Mouse (Mus musculus): Measurements from ENCODE around the gene Kcnh7. TPM values are rescaled to one million over a fixed set of nuclear protein-coding genes. Genes with fewer than 3 reads are reported as not detected.

Kcnh7 gene
- polyA plus RNA-seq, 1 experiment from 2014 or later, result 0.10 TPM

DNA sequence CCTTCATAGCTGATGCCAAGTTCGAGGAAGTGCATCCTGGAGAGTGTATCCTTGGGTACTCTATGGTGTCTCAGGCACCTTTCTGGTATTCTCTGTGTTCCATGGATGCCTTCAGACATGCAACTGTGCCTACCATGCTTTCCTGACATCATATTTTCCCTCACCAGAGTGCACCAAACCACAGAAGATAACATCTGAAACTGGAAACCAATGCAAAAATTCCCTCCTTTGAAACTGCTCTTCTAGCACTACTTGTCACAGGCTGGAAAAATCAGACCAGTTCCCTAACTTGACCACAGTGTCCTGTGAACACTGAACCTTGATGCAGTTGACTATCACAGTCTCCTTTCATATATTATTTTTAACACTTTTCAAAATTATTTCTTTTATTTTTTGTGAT, 474.5 kb downstream of the Kcnh7 start:
- Histone ChIP-seq H3K9ac (ENCODE audit: low read length) (no peak overlapping the region), H3K9me3 (ENCODE audit: control insufficient read depth, low read length) (no peaks in the 10 kb centered on the region), H3K36me3 (ENCODE audit: control insufficient read depth, insufficient read depth, low read length) (no peaks in the 10 kb centered on the region), H3K27ac (ENCODE audit: low read length) (no peak overlapping the region), H3K4me1 (replicated peaks; ENCODE audit: control insufficient read depth, insufficient read depth, low read length) (no peaks in the 10 kb centered on the region), H3K27me3 (ENCODE audit: control insufficient read depth, insufficient read depth, low read depth, low read length) (no peaks in the 10 kb centered on the region), H3K4me2 (ENCODE audit: low read depth, low read length) (no peak overlapping the region), H3K4me3 (ENCODE audit: low read length) (no peak overlapping the region)
- 68% methylated on average over 1 of the region's 1 CpGs for WGBS
- no peak for ATAC-seq (ENCODE audit: low read depth)

GRCm38 (mm10) chr2:62706313-62706712, 477.8 kb downstream of the Kcnh7 start:
- no peaks in the 10 kb centered on the region for H3K36me3 ChIP-seq (ENCODE audit: control insufficient read depth, insufficient read depth, low read length)
- H3K27ac ChIP-seq (ENCODE audit: low read length), result no peak overlapping the region
- no peaks in the 10 kb centered on the region for H3K4me1 ChIP-seq (replicated peaks; ENCODE audit: control insufficient read depth, insufficient read depth, low read length)
- no peak overlapping the region for H3K4me3 ChIP-seq (ENCODE audit: low read length)
- WGBS, result 83% methylated on average over 3 of the region's 3 CpGs
- no peak overlapping the region for H3K4me2 ChIP-seq (ENCODE audit: low read depth, low read length)
- no peak for ATAC-seq (ENCODE audit: low read depth)
- no peaks in the 10 kb centered on the region for H3K9me3 ChIP-seq (ENCODE audit: control insufficient read depth, low read length)
- H3K9ac ChIP-seq (ENCODE audit: low read length), result no peak overlapping the region
- H3K27me3 ChIP-seq (ENCODE audit: control insufficient read depth, insufficient read depth, low read depth, low read length), result no peaks in the 10 kb centered on the region

DNA sequence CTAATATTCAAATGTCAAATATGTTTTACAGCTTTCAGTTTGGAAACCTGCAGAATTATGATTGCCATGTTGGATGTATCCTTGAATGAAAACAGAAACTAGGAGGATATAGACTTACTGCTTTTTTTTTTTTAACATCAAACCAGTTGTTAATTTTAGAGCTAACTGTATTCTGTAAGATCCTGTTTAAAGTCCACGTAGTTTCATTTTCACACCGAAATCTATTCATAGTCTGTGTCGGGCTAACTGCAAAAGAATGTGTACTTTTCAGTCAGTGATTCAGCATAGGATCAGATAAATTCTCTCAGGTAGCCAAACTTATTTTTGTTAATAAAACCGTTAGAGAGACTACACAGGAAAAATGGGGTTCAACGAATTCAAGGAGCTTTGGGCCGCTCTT, 498.2 kb downstream of the Kcnh7 start:
- Histone ChIP-seq H3K4me3 (ENCODE audit: low read length) (no peak overlapping the region), H3K4me1 (replicated peaks; ENCODE audit: control insufficient read depth, insufficient read depth, low read length) (no peaks in the 10 kb centered on the region)

DNA sequence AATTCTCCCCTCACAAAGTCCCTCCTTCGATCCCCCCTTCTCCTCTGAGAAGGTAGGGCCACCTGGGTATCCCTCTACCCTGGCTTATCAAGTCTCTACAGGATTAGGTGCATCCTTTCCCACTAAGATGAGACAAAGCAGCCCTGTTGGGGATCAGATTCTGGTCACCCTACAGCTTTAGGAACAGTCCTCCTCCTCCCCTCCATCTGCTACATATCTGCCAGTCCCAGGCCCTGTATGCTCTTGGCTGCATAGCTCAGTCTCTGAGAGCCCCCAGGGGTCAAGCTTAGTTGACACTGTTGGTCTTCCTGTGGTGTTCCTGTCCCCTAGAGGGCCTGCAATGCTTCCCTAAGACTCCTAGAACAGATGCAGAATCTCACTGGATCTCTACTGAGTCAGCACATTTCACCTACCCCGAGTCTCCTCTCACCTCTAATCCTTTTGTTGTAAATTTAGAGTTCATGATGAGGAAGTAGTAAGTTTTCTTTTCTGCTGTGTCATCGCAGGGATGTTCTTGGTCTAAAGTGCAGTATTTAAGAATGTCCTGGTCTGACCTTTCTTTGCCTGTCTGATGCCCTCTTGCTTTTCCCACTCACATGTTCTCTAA, 499.0 kb downstream of the Kcnh7 start:
- no peak overlapping the region for H3K27ac ChIP-seq (ENCODE audit: low read length)
- no peak overlapping the region for H3K4me3 ChIP-seq (ENCODE audit: low read length)
- ATAC-seq (ENCODE audit: low read depth), result no peak
- H3K9me3 ChIP-seq (ENCODE audit: control insufficient read depth, low read length), result no peaks in the 10 kb centered on the region
- no peaks in the 10 kb centered on the region for H3K4me1 ChIP-seq (replicated peaks; ENCODE audit: control insufficient read depth, insufficient read depth, low read length)
- H3K4me2 ChIP-seq (ENCODE audit: low read depth, low read length), result no peak overlapping the region
- H3K36me3 ChIP-seq (ENCODE audit: control insufficient read depth, insufficient read depth, low read length), result no peaks in the 10 kb centered on the region
- no peaks in the 10 kb centered on the region for H3K27me3 ChIP-seq (ENCODE audit: control insufficient read depth, insufficient read depth, low read depth, low read length)
- 60% methylated on average over 3 of the region's 3 CpGs for WGBS
- no peak overlapping the region for H3K9ac ChIP-seq (ENCODE audit: low read length)

More for the DNA sequence above, 498.2 kb downstream of the Kcnh7 start:
- H3K4me2 ChIP-seq (ENCODE audit: low read depth, low read length), result no peak overlapping the region
- H3K9ac ChIP-seq (ENCODE audit: low read length), result no peak overlapping the region
- no peaks in the 10 kb centered on the region for H3K36me3 ChIP-seq (ENCODE audit: control insufficient read depth, insufficient read depth, low read length)
- H3K9me3 ChIP-seq (ENCODE audit: control insufficient read depth, low read length), result no peaks in the 10 kb centered on the region
- no peak for ATAC-seq (ENCODE audit: low read depth)
- 82% methylated on average over 6 of the region's 6 CpGs for WGBS
- no peaks in the 10 kb centered on the region for H3K27me3 ChIP-seq (ENCODE audit: control insufficient read depth, insufficient read depth, low read depth, low read length)
- H3K27ac ChIP-seq (ENCODE audit: low read length), result no peak overlapping the region

- Histone ChIP-seq H3K9ac (ENCODE audit: low read length) (no peak overlapping the region), H3K9me3 (ENCODE audit: control insufficient read depth, low read length) (no peaks in the 10 kb centered on the region), H3K27me3 (ENCODE audit: control insufficient read depth, insufficient read depth, low read depth, low read length) (no peaks in the 10 kb centered on the region), H3K4me3 (ENCODE audit: low read length) (no peak overlapping the region), H3K4me2 (ENCODE audit: low read depth, low read length) (no peak overlapping the region), H3K4me1 (replicated peaks; ENCODE audit: control insufficient read depth, insufficient read depth, low read length) (no peaks in the 10 kb centered on the region), H3K27ac (ENCODE audit: low read length) (no peak overlapping the region), H3K36me3 (ENCODE audit: control insufficient read depth, insufficient read depth, low read length) (no peaks in the 10 kb centered on the region)
- WGBS, result 77% methylated on average over 8 of the region's 8 CpGs
- no peak for ATAC-seq (ENCODE audit: low read depth)
Measured at GRCm38 (mm10) chr2:62681667-62682066, 502.4 kb downstream of the Kcnh7 start.

GRCm38 (mm10) chr2:62672788-62673187, 511.3 kb downstream of the Kcnh7 start:
- Histone ChIP-seq H3K9ac (ENCODE audit: low read length) (no peak overlapping the region), H3K4me1 (replicated peaks; ENCODE audit: control insufficient read depth, insufficient read depth, low read length) (no peaks in the 10 kb centered on the region), H3K9me3 (ENCODE audit: control insufficient read depth, low read length) (no peaks in the 10 kb centered on the region), H3K27ac (ENCODE audit: low read length) (no peak overlapping the region), H3K4me3 (ENCODE audit: low read length) (no peak overlapping the region), H3K36me3 (ENCODE audit: control insufficient read depth, insufficient read depth, low read length) (no peaks in the 10 kb centered on the region), H3K4me2 (ENCODE audit: low read depth, low read length) (no peak overlapping the region), H3K27me3 (ENCODE audit: control insufficient read depth, insufficient read depth, low read depth, low read length) (no peaks in the 10 kb centered on the region)
- no peak for ATAC-seq (ENCODE audit: low read depth)
- WGBS, result 87% methylated on average over 5 of the region's 5 CpGs

GRCm38 (mm10) chr2:62670767-62671166, 513.3 kb downstream of the Kcnh7 start:
- Histone ChIP-seq H3K27me3 (ENCODE audit: control insufficient read depth, insufficient read depth, low read depth, low read length) (no peaks in the 10 kb centered on the region), H3K4me2 (ENCODE audit: low read depth, low read length) (no peak overlapping the region), H3K36me3 (ENCODE audit: control insufficient read depth, insufficient read depth, low read length) (no peaks in the 10 kb centered on the region), H3K4me3 (ENCODE audit: low read length) (no peak overlapping the region), H3K27ac (ENCODE audit: low read length) (no peak overlapping the region), H3K4me1 (replicated peaks; ENCODE audit: control insufficient read depth, insufficient read depth, low read length) (no peaks in the 10 kb centered on the region), H3K9me3 (ENCODE audit: control insufficient read depth, low read length) (no peaks in the 10 kb centered on the region), H3K9ac (ENCODE audit: low read length) (no peak overlapping the region)
- 70% methylated on average over 4 of the region's 4 CpGs for WGBS
- ATAC-seq (ENCODE audit: low read depth), result no peak

DNA sequence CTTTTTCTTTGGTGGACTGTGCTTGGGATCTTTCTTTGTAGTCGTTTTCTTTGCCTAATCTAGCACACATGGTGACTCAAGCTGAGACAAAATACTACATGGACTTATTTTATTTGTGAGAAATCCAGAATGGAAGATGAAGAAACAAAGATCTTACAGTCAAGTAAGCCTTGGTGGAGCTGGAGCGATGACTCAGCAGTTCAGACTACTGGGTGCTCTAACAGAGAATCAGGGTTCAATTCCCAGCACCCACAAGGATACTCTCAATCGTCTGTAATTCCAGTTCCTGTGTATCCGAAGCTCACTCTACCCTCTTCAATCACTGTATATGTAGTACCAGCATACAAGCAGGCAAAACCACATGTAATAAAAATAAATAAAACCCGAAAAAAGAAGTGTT, 513.8 kb downstream of the Kcnh7 start:
- H3K4me2 ChIP-seq (ENCODE audit: low read depth, low read length), result no peak overlapping the region
- no peak overlapping the region for H3K4me3 ChIP-seq (ENCODE audit: low read length)
- 77% methylated on average over 5 of the region's 5 CpGs for WGBS
- H3K27me3 ChIP-seq (ENCODE audit: control insufficient read depth, insufficient read depth, low read depth, low read length), result no peaks in the 10 kb centered on the region
- H3K9ac ChIP-seq (ENCODE audit: low read length), result no peak overlapping the region
- no peak for ATAC-seq (ENCODE audit: low read depth)
- no peaks in the 10 kb centered on the region for H3K9me3 ChIP-seq (ENCODE audit: control insufficient read depth, low read length)
- no peaks in the 10 kb centered on the region for H3K36me3 ChIP-seq (ENCODE audit: control insufficient read depth, insufficient read depth, low read length)
- H3K4me1 ChIP-seq (replicated peaks; ENCODE audit: control insufficient read depth, insufficient read depth, low read length), result no peaks in the 10 kb centered on the region
- no peak overlapping the region for H3K27ac ChIP-seq (ENCODE audit: low read length)

DNA sequence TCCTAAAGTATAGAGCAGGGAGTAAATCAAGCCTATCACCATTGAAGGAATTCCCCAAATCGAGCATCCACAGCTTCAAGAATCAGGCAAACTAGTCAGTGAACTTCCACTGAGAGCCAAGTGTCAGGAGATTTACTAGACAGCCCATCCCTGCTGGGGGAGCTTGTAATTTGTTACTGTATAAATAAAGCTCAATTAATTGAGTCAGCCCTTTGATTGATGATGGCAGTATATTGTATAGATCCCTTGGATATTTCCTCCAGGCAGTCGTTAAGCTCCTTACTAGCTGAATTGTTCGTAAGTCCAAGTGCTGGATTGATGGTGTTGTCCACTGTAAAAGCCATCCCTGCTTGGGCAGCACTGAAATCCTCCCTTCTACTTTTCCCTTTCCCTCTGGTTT, 514.2 kb downstream of the Kcnh7 start:
- no peak for ATAC-seq (ENCODE audit: low read depth)
- no peak overlapping the region for H3K4me2 ChIP-seq (ENCODE audit: low read depth, low read length)
- no peak overlapping the region for H3K27ac ChIP-seq (ENCODE audit: low read length)
- no peaks in the 10 kb centered on the region; the same call in 1 of the 2 replicates for H3K27me3 ChIP-seq (ENCODE audit: control insufficient read depth, insufficient read depth, low read depth, low read length)
- no peak overlapping the region for H3K9ac ChIP-seq (ENCODE audit: low read length)
- no peaks in the 10 kb centered on the region for H3K4me1 ChIP-seq (replicated peaks; ENCODE audit: control insufficient read depth, insufficient read depth, low read length)
- WGBS, result 63% methylated on average over 3 of the region's 3 CpGs
- no peak overlapping the region for H3K4me3 ChIP-seq (ENCODE audit: low read length)
- H3K9me3 ChIP-seq (ENCODE audit: control insufficient read depth, low read length), result no peaks in the 10 kb centered on the region
- H3K36me3 ChIP-seq (ENCODE audit: control insufficient read depth, insufficient read depth, low read length), result no peaks in the 10 kb centered on the region

- 48% methylated on average over 1 of the region's 1 CpGs for WGBS
- Histone ChIP-seq H3K4me1 (replicated peaks; ENCODE audit: control insufficient read depth, insufficient read depth, low read length) (no peaks in the 10 kb centered on the region; the same call in 1 of the 2 replicates), H3K27me3 (ENCODE audit: control insufficient read depth, insufficient read depth, low read depth, low read length) (no peaks in the 10 kb centered on the region; the same call in 1 of the 2 replicates), H3K36me3 (ENCODE audit: control insufficient read depth, insufficient read depth, low read length) (no peaks in the 10 kb centered on the region), H3K4me3 (ENCODE audit: low read length) (no peak overlapping the region), H3K4me2 (ENCODE audit: low read depth, low read length) (no peak overlapping the region), H3K9me3 (ENCODE audit: control insufficient read depth, low read length) (no peaks in the 10 kb centered on the region), H3K9ac (ENCODE audit: low read length) (no peak overlapping the region), H3K27ac (ENCODE audit: low read length) (no peak overlapping the region)
- ATAC-seq (ENCODE audit: low read depth), result no peak
Measured at GRCm38 (mm10) chr2:62665536-62665935, 518.6 kb downstream of the Kcnh7 start.

Data from lung, embryonic 16.5 days (tissue).